Mouse (Mus musculus): ENCODE results near the gene Tmx2. TPM values are rescaled to one million over a fixed set of nuclear protein-coding genes. Genes with fewer than 3 reads are reported as not detected.
"Not testable (repeated sequence)": the region's sequence is repeated elsewhere in the genome, so short reads cannot be mapped to it uniquely, and the experiment has no call there.

Gene Tmx2
- total RNA-seq (2015; ENCODE audit: low replicate concordance), result 17.8 and 29.0 TPM in 2 replicates
- total RNA-seq (2017; ENCODE audit: low replicate concordance), result 18.9 and 19.5 TPM in 2 replicates

GRCm38 (mm10) chr2:84679016-84679415, at the start of gene Tmx2:
TSS of gene Tmx2 (minus strand) at chr2:84679140.
- no peak for ATAC-seq (replicated peaks; ENCODE audit: low FRiP score, poor library complexity, severe bottlenecking)

- ATAC-seq (replicated peaks; ENCODE audit: low FRiP score, poor library complexity, severe bottlenecking), result not testable (repeated sequence)
Measured at GRCm38 (mm10) chr2:84728191-84728590, 49.3 kb upstream of the Tmx2 start.

GRCm38 (mm10) chr2:84727172-84727858, 48.4 kb upstream of the Tmx2 start, which contains the start of gene Clp1:
TSS of gene Clp1 (minus strand) at chr2:84727350.
- ATAC-seq (replicated peaks; ENCODE audit: low FRiP score, poor library complexity, severe bottlenecking), result peak; percentile 95

GRCm38 (mm10) chr2:84726716-84727115, 47.8 kb upstream of the Tmx2 start:
- ATAC-seq (replicated peaks; ENCODE audit: low FRiP score, poor library complexity, severe bottlenecking), result no peak

- no peak for ATAC-seq (replicated peaks; ENCODE audit: low FRiP score, poor library complexity, severe bottlenecking)
Measured at GRCm38 (mm10) chr2:84725770-84726169, 46.8 kb upstream of the Tmx2 start.

- ATAC-seq (replicated peaks; ENCODE audit: low FRiP score, poor library complexity, severe bottlenecking), result no peak
Measured at GRCm38 (mm10) chr2:84723856-84724255, 44.9 kb upstream of the Tmx2 start.

- ATAC-seq (replicated peaks; ENCODE audit: low FRiP score, poor library complexity, severe bottlenecking), result no peak
Measured at GRCm38 (mm10) chr2:84721182-84721581, 42.2 kb upstream of the Tmx2 start.

- no peak for ATAC-seq (replicated peaks; ENCODE audit: low FRiP score, poor library complexity, severe bottlenecking)
Measured at GRCm38 (mm10) chr2:84720718-84721117, 41.8 kb upstream of the Tmx2 start.

- no peak for ATAC-seq (replicated peaks; ENCODE audit: low FRiP score, poor library complexity, severe bottlenecking)
Measured at GRCm38 (mm10) chr2:84717357-84717756, 38.4 kb upstream of the Tmx2 start.

- ATAC-seq (replicated peaks; ENCODE audit: low FRiP score, poor library complexity, severe bottlenecking), result peak; percentile 39
Measured at GRCm38 (mm10) chr2:84716423-84717355, 37.7 kb upstream of the Tmx2 start.

GRCm38 (mm10) chr2:84715562-84716361, 36.8 kb upstream of the Tmx2 start:
- peak; percentile 87 for ATAC-seq (replicated peaks; ENCODE audit: low FRiP score, poor library complexity, severe bottlenecking)

GRCm38 (mm10) chr2:84714811-84715561, 36.0 kb upstream of the Tmx2 start, which contains the start of gene Zdhhc5:
TSS of gene Zdhhc5 (minus strand) at chr2:84715180.
- ATAC-seq (replicated peaks; ENCODE audit: low FRiP score, poor library complexity, severe bottlenecking), result peak; percentile 81

- peak; percentile 7; the same call in 1 of the 2 replicates for ATAC-seq (replicated peaks; ENCODE audit: low FRiP score, poor library complexity, severe bottlenecking)
Measured at GRCm38 (mm10) chr2:84714422-84714810, 35.5 kb upstream of the Tmx2 start.

- ATAC-seq (replicated peaks; ENCODE audit: low FRiP score, poor library complexity, severe bottlenecking), result no peak
Measured at GRCm38 (mm10) chr2:84711898-84712297, 33.0 kb upstream of the Tmx2 start.

GRCm38 (mm10) chr2:84707523-84707922, 28.6 kb upstream of the Tmx2 start:
- ATAC-seq (replicated peaks; ENCODE audit: low FRiP score, poor library complexity, severe bottlenecking), result no peak

GRCm38 (mm10) chr2:84705295-84705694, 26.4 kb upstream of the Tmx2 start:
- ATAC-seq (replicated peaks; ENCODE audit: low FRiP score, poor library complexity, severe bottlenecking), result peak; percentile 75

- no peak for ATAC-seq (replicated peaks; ENCODE audit: low FRiP score, poor library complexity, severe bottlenecking)
Measured at GRCm38 (mm10) chr2:84704329-84704728, 25.4 kb upstream of the Tmx2 start.

GRCm38 (mm10) chr2:84703497-84703896, 24.6 kb upstream of the Tmx2 start:
- ATAC-seq (replicated peaks; ENCODE audit: low FRiP score, poor library complexity, severe bottlenecking), result no peak
